In genomic region chr2:169633491-169634289, GRCm38 (mm10) we compare ENCODE assay signal across 8 mouse cellular contexts. TPM values are rescaled to one million over a fixed set of nuclear protein-coding genes. Genes with fewer than 3 reads are reported as not detected.
A peak's percentile ranks its signal among the peaks of the same experiment; 100 is the strongest.
DNase-seq lines count a peak whose midpoint lies in the region; ATAC-seq lines count a peak whose summit lies in the region.

No protein-coding gene starts in this region.

- H3K36me3 ChIP-seq in forebrain, embryonic 13.5 days (ENCODE audit: poor library complexity, severe bottlenecking), result no peaks in the 10 kb centered on the region
- H3K36me3 ChIP-seq in limb, embryonic 12.5 days, result no peaks in the 10 kb centered on the region

- H3K4me2 ChIP-seq in forebrain, embryonic 13.5 days, result peak overlapping the region; percentile 99
- peak overlapping the region; percentile 92 for H3K4me2 ChIP-seq in limb, embryonic 12.5 days

- H3K9me3 ChIP-seq in forebrain, embryonic 13.5 days (replicated peaks), result no peaks in the 10 kb centered on the region
- no peaks in the 10 kb centered on the region for H3K9me3 ChIP-seq in limb, embryonic 12.5 days

- peak; percentile 46 for ATAC-seq in forebrain, embryonic 13.5 days
- ATAC-seq in limb, embryonic 12.5 days (ENCODE audit: insufficient number of reproducible peaks, insufficient read depth, low FRiP score, low TSS enrichment, low read depth), result 0 out of 2 replicates have a peak, but pooled peaks have one; percentile 12

- intact Hi-C loops in heart, postnatal 36 days (cut with DNase I), result loop anchor here (1.0 to 10.0 kb wide), 4 partner anchors 37 to 211 kb away; no protein-coding TSS in a partner anchor

- DNase-seq in cerebellum, postnatal 10 days, result peak; percentile 55 to 59
- DNase-seq in cerebellum, adult 11-12 months, result no peak
- peak; percentile 16 for DNase-seq in R1 (ENCODE audit: low read depth, low spot score)
- peak; percentile 45 to 56 for DNase-seq in heart, postnatal 36 days
- DNase-seq in neural tube, embryonic 10.5 days (ENCODE audit: extremely low spot score, low spot score), result peak; percentile 64
- peak; percentile 54 for DNase-seq in urinary bladder, postnatal 14 days (ENCODE audit: low spot score)

- WGBS in forebrain, embryonic 13.5 days, result under 1% methylated on average over 30 of the region's 38 CpGs
- WGBS in limb, embryonic 12.5 days, result 0% methylated on average over 38 of the region's 38 CpGs

- H3K27me3 ChIP-seq in forebrain, embryonic 13.5 days, result peaks cover 6% of the 10 kb centered on the region; the same call in 1 of the 2 replicates
- H3K27me3 ChIP-seq in limb, embryonic 12.5 days, result 0 out of 2 replicates have a peak, but pooled peaks cover 4% of the 10 kb centered on the region

- H3K9ac ChIP-seq in forebrain, embryonic 13.5 days, result peak overlapping the region; percentile 84
- peak overlapping the region; percentile 86 for H3K9ac ChIP-seq in limb, embryonic 12.5 days (replicated peaks)

- H3K27ac ChIP-seq in forebrain, embryonic 13.5 days, result peak overlapping the region; percentile 44; the same call in 1 of the 2 replicates
- peak overlapping the region; percentile 82 for H3K27ac ChIP-seq in limb, embryonic 12.5 days

- H3K4me1 ChIP-seq in forebrain, embryonic 13.5 days, result peaks cover 15% of the 10 kb centered on the region
- peaks cover 47% of the 10 kb centered on the region for H3K4me1 ChIP-seq in limb, embryonic 12.5 days (replicated peaks)

- H3K4me3 ChIP-seq in forebrain, embryonic 13.5 days, result peak overlapping the region; percentile 65
- peak overlapping the region; percentile 70 for H3K4me3 ChIP-seq in limb, embryonic 12.5 days (replicated peaks)

RNA-seq across cellular contexts. Expression of gene Tshz2, which starts 0.9 kb away (rescaled TPM):
- 8.7 and 9.8 TPM in 2 replicates for polyA plus RNA-seq in forebrain, embryonic 13.5 days (2015; fragmentation: Nextera tagmentation; extraction: Ambion mirVana)
- total RNA-seq in heart, postnatal 36 days (2021), result 10 to 100 TPM; 13.6 to 14.9 TPM
- polyA plus RNA-seq in limb, embryonic 12.5 days (2016; fragmentation: Nextera tagmentation; extraction: Ambion mirVana), result 10.9 and 12.0 TPM in 2 replicates

RNA-seq across cellular contexts. Expression of gene Gm11011, which starts 46.1 kb away (rescaled TPM):
- not detected in 2 replicates for polyA plus RNA-seq in forebrain, embryonic 13.5 days (2015; fragmentation: Nextera tagmentation; extraction: Ambion mirVana)
- not detected for total RNA-seq in heart, postnatal 36 days (2021)
- polyA plus RNA-seq in limb, embryonic 12.5 days (2016; fragmentation: Nextera tagmentation; extraction: Ambion mirVana), result not detected in 2 replicates
